Mouse (Mus musculus): ENCODE results near the gene Sv2c.

GRCm38 (mm10) chr13:95952263-95952662, 180.1 kb downstream of the Sv2c start:
- no peak for TF ChIP-seq CTCF (IDR thresholded peaks at IDR 0.05; ENCODE audit: low read depth)
- no peak for TF ChIP-seq EP300 (IDR thresholded peaks at IDR 0.05; ENCODE audit: low read depth)

Measured in liver, embryonic 14.5 days (tissue).